Mouse (Mus musculus) stomach, postnatal 0 days (tissue): ENCODE results near the gene Samhd1. TPM values are rescaled to one million over a fixed set of nuclear protein-coding genes. Genes with fewer than 3 reads are reported as not detected.

Experiments
- ATAC-seq: fragments of 200-750 bp; cut with Nextera tagmentation; 2 replicates; pipeline ENCODE4 v1.8.0; 2017; ENCODE audit not compliant: low FRiP score, low TSS enrichment
- DNase-seq: peaks from one replicate; pipeline ENCODE4 v3.0.0-alpha.2; 2016; ENCODE audit warnings: low spot score
- H3K27ac ChIP-seq: fragments of 300-500 bp; sonication (generic); replicated peaks from 2 replicates; pipeline ENCODE4 v1.5.1; 2014; ENCODE audit warnings: mild to moderate bottlenecking, control low read depth
- H3K27me3 ChIP-seq: fragments of 300-500 bp; sonication (generic); 2 replicates; pipeline ENCODE4 v1.6.1; 2014; ENCODE audit warnings: low read length; ENCODE audit not compliant: control insufficient read depth, insufficient read depth
- H3K36me3 ChIP-seq: fragments of 300-500 bp; sonication (generic); 2 replicates; pipeline ENCODE4 v1.6.1; 2014; ENCODE audit warnings: low read length, mixed read lengths; ENCODE audit not compliant: control insufficient read depth, insufficient read depth
- H3K4me1 ChIP-seq: fragments of 300-500 bp; sonication (generic); replicated peaks from 2 replicates; pipeline ENCODE4 v1.6.1; 2014; ENCODE audit warnings: antibody characterized with exemption; ENCODE audit not compliant: control insufficient read depth, insufficient read depth
- H3K4me2 ChIP-seq: fragments of 300-500 bp; sonication (generic); replicated peaks from 2 replicates; pipeline ENCODE4 v1.6.1; 2014; ENCODE audit warnings: low read depth, mild to moderate bottlenecking, control low read depth, moderate library complexity
- H3K4me3 ChIP-seq: fragments of 300-500 bp; sonication (generic); 2 replicates; pipeline ENCODE4 v1.5.1; 2014; ENCODE audit warnings: low read depth, low read length, control low read depth
- H3K9ac ChIP-seq: fragments of 300-500 bp; sonication (generic); 2 replicates; pipeline ENCODE4 v1.6.1; 2014; ENCODE audit warnings: mild to moderate bottlenecking, low read length, control low read depth, mixed read lengths
- H3K9me3 ChIP-seq: fragments of 300-500 bp; sonication (generic); 2 replicates; pipeline ENCODE4 v1.6.1; 2016; ENCODE audit warnings: low read length; ENCODE audit not compliant: control insufficient read depth
- CTCF ChIP-seq: IDR thresholded peaks from 2 replicates; pipeline ENCODE4 v1.5.1; 2016; ENCODE audit warnings: antibody characterized with exemption, low read depth, mild to moderate bottlenecking, moderate library complexity
- EP300 ChIP-seq: optimal IDR thresholded peaks from 2 replicates; pipeline ENCODE3; 2016; ENCODE audit warnings: antibody characterized with exemption
- whole genome bisulfite sequencing: fragments of 180-500 bp; shearing (Covaris S2); extraction: QIAGEN DNeasy Blood & Tissue Kit; methylation state at CpG from one replicate; pipeline ENCODE4 v1.1.7; 2014; 5-methylcytosine and 5-hydroxymethylcytosine counted together
- polyA plus RNA-seq: library from polyadenylated mRNA; unstranded; fragments of >200 nt; fragmentation: Nextera tagmentation; extraction: Ambion mirVana; gene quantifications from 2 replicates; pipeline ENCODE4 v1.2.1, GENCODE M21; 2015

Samhd1 gene
- polyA plus RNA-seq, 1 experiment from 2014 or later = 17.4 TPM

DNA sequence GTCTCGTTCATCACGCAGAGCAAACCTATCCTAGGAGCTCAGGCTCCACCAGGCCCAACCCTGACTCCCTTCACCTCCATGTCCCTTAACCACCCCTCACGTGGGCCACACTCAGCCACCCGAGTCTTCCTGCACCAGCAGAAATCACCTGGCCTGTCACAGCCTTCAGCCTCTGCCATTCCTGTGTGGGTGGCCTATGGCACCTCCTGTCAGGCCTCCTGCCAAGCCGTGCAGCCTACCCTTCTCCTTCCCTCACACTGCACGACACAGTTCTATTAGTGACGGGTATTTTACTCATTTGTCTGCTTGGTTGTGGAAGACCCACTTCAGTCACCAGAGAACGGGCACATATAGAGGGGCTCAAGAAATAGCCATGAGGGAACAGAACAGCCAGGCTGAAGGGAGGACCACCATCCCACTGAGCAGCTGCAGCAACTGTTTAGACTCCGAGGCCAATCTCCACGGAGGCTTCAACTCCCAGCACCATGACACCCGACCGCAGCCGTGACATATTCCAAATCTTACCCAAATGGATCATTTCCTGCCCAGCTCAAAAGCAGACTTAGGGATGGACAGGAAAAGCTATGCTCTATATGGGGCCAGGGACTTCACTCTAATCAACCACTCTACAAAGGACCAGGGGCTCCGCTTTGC lies 66.2 kb downstream of the Samhd1 start:
- Histone ChIP-seq H3K9me3 (no peaks in the 10 kb centered on the region), H3K27ac (peak overlapping the region; percentile 86), H3K36me3 (no peaks in the 10 kb centered on the region), H3K4me1 (peaks cover 47% of the 10 kb centered on the region), H3K9ac (peak overlapping the region; percentile 24; the same call in 1 of the 2 replicates), H3K27me3 (no peaks in the 10 kb centered on the region), H3K4me3 (no peak overlapping the region), H3K4me2 (no peak overlapping the region)
- 51% methylated on average over 14 of the region's 14 CpGs for WGBS
- TF ChIP-seq EP300 (no peak), CTCF (no peak)
- ATAC-seq = no peak
- no peak for DNase-seq

DNA sequence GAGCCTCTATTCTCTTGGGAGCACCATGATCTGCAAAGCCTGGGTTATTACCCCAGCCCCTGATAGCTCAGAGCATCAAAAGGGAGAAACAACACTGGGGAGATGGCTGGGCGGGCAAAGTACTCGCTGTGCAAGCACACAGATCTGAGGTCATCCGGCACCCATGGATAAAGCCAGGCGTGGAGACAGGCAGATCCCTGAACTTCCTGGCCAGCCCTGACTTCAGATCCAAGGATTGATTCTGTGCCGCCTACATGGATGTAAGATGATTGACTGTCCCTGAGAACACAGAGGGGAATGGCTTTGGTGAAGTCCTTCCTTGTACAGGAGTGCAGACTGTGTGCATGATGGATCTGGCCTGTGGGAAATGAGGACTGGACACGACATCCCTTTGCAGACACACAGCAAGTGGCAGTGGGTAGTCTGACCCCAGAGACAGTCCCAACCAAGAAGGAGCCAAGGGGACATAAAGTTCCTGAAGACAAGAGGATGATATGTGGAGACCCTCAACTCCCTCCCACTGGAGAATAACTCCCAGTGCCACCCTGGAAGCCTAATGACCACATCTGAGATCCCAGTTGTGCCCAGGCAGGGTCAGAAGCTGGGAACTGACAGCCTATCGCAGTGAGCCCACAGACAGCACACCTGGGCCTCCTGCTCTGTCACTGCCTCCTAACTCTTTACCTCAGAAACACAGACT lies 68.2 kb downstream of the Samhd1 start:
- 74% methylated on average over 7 of the region's 7 CpGs for WGBS
- ATAC-seq (no peak), DNase-seq (no peak)
- Histone ChIP-seq H3K4me2 (no peak overlapping the region), H3K9ac (no peak overlapping the region), H3K9me3 (no peaks in the 10 kb centered on the region), H3K36me3 (no peaks in the 10 kb centered on the region), H3K27me3 (no peaks in the 10 kb centered on the region), H3K27ac (peak overlapping the region; percentile 30; the same call in 1 of the 2 replicates), H3K4me1 (peaks cover 37% of the 10 kb centered on the region), H3K4me3 (no peak overlapping the region)
- no peak for TF ChIP-seq EP300

DNA sequence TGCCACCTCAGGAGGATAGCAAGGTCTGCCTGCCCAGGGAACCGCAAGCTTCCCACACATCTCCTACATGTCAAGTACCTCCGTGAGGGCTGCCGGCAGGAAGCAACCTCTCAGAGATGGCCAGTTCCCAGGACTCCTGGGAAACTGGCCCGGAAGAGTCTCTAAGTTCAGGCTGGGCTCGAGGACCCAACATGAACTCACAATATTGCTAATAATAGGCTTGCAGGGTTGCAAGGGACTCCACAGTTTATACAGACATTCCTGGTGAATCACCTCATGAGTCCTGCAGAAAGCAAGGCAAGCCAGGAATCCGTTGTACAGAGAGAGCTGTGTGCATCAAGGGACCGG lies 69.2 kb downstream of the Samhd1 start:
- DNase-seq (no peak), ATAC-seq (no peak; the same call in 1 of the 2 replicates)
- Histone ChIP-seq H3K9ac (no peak overlapping the region), H3K27ac (peak overlapping the region; percentile 83), H3K9me3 (no peaks in the 10 kb centered on the region), H3K4me3 (no peak overlapping the region), H3K4me1 (peaks cover 29% of the 10 kb centered on the region), H3K4me2 (no peak overlapping the region), H3K36me3 (no peaks in the 10 kb centered on the region), H3K27me3 (no peaks in the 10 kb centered on the region)
- TF ChIP-seq CTCF (no peak), EP300 (no peak)
- WGBS = 39% methylated on average over 7 of the region's 7 CpGs

DNA sequence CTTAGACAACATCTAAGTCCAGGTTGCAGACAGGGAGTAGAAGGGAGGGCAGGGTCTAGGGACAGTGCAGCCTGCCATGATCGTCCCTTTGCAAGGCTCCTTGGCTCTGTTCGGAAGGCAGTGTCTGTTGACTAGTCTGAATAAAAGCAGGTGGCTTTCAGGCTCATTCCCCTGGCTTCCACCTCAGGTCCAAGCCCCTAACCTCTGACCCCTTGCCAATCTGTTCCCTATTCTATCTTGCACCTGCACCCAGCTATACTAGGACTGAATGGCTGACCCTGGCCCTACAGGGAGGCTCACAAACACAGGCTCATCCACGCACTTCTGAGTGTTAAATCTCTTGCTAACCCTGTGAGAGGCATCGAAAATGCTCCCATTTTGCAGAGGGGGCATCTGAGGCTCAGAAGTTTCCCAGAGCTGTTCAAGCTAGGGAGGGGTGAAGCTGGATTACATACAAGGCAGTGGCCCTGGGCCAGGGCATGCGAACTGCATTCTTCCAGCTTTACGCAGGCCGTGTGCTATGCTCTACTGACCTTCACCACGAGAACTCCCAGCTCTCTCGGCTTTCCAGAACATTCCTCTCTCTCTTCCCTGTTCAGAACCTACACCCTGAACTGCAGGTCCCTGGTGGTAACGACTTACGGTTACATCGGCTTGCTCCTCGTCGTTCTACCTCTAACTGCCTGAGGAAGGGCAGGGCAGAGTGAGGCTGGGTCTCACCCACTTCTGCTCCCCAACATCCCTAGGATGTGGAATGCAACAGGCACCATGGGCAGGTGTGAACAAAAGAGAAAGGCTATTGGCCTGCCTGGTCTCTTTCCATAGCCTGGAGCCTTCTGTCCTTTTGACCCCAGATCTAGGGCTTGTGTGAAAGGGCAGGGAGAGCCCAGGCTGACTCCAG lies 69.8 kb downstream of the Samhd1 start:
- H3K9me3 ChIP-seq = no peaks in the 10 kb centered on the region
- no peak overlapping the region for H3K4me3 ChIP-seq
- DNase-seq (peak; percentile 31), ATAC-seq (peak; percentile 44; the same call in 1 of the 2 replicates)
- H3K4me1 ChIP-seq = peaks cover 26% of the 10 kb centered on the region
- no peaks in the 10 kb centered on the region for H3K36me3 ChIP-seq
- WGBS = 50% methylated on average over 14 of the region's 14 CpGs
- H3K27ac ChIP-seq = peak overlapping the region; percentile 83
- H3K27me3 ChIP-seq = no peaks in the 10 kb centered on the region
- 0 out of 2 replicates have a peak overlapping the region, but pooled peaks have one; percentile 27 for H3K4me2 ChIP-seq
- TF ChIP-seq CTCF (no peak), EP300 (no peak)
- H3K9ac ChIP-seq = no peak overlapping the region

DNA sequence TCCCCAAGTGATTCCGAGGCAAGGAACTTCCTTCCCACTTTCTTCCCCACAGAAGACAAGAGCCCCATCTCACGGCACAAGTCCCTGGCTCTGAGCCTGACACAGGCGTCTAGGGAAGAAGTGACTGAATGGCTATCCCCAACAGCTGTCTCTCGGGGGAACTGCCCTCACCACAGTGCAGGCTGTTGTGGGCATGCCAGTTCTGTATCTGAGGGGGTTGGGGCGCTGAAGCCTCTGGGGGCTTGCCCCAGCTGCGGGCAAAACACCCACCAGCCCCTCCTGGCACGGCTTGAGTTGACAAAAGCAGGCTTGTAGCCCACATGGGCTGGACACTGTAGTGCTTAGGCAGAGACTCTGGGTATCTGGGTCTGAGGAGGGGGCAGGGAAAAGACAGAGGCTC lies 70.9 kb downstream of the Samhd1 start:
- H3K4me3 ChIP-seq = no peak overlapping the region
- H3K9ac ChIP-seq = no peak overlapping the region
- no peaks in the 10 kb centered on the region; the same call in 1 of the 2 replicates for H3K36me3 ChIP-seq
- no peak for TF ChIP-seq EP300
- no peak for TF ChIP-seq CTCF
- no peaks in the 10 kb centered on the region for H3K9me3 ChIP-seq
- H3K4me1 ChIP-seq = peaks cover 21% of the 10 kb centered on the region
- 48% methylated on average over 7 of the region's 7 CpGs for WGBS
- H3K27ac ChIP-seq = peak overlapping the region; percentile 83
- no peak overlapping the region; the same call in 1 of the 2 replicates for H3K4me2 ChIP-seq
- H3K27me3 ChIP-seq = no peaks in the 10 kb centered on the region
- ATAC-seq = no peak
- no peak for DNase-seq
